Mouse (Mus musculus): ENCODE measurements at regions not wholly inside any gene's neighbourhood (a gene's known extent, or its start where the extent isn't known, plus 50 kb on each side); places are given as distances from the start of the nearest gene placed in this dataset.

DNA sequence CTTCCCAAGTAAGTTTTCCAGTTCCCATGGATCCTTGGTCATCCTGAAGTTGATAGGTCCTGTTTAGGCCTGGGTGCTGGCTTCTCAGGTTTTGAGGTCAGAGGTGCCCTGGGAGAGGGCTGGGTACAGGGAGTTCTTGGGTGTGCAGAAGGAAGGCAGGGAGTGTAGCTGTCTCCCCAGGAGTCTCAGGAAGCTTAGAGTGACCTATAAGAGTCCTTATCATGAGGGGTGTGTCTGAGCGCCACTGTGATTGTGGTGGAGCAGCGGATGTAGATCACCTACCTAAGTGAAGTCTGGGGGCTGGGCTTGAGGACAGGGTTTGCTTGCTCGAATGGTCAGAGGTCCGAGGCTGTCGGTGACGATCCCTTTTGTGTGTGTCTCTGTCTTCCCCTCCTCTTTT lies 148.8 kb upstream of the Pitx1 start:
- TF ChIP-seq GATA1 (IDR thresholded peaks at IDR 0.05; ENCODE audit: borderline replicate concordance, low read length) = no peak
- no peak for TF ChIP-seq FLI1 (IDR thresholded peaks at IDR 0.05; ENCODE audit: low read length)

Data from megakaryocyte, embryonic 14.5 days (primary cell).